Mouse (Mus musculus) erythroid progenitor cell, adult 5-6 weeks (primary cell): ENCODE measurements around the gene Gm14137. TPM values are rescaled to one million over a fixed set of nuclear protein-coding genes. Genes with fewer than 3 reads are reported as not detected.

Experiments
- ATAC-seq: replicated peaks from 2 replicates; pipeline ENCODE4 v1.8.0; 2016; ENCODE audit warnings: moderate number of reproducible peaks, mild to moderate bottlenecking, moderate TSS enrichment, inconsistent platforms; ENCODE audit not compliant: poor library complexity, low FRiP score, severe bottlenecking
- total RNA-seq, 2 experiments: library from RNA; stranded (forward) in 1 of 2; stranded (reverse) in 1 of 2; fragments of 150-400 nt in 1 of 2; fragments of 186-747, 209-891 nt in 1 of 2; gene quantifications; 2 replicates each; pipeline versions ENCODE4 v1.2.3 to v1.2.4; 2015 to 2017; ENCODE audit warnings: low replicate concordance in 2 of 2

Gene Gm14137
- total RNA-seq, 2 experiments from 2014 or later: 0.53 TPM; not detected in 1

DNA sequence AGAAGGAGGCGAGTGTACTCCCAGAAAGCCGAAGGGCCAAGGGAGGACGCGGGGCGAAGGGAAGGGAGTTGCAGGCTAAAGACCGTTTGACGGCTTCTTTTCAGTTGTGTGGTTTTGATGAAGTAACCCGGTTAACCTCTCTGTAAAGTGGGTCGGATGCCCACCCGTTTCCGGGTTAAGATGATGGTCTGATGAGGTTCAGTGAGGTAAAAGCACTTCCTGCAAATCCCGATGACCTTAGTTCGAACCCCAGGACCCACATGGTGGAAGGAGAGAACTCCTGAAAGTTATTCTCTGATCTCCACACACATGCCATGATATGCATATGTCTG, 34.8 kb downstream of the Gm14137 start:
- ATAC-seq: no peak; the same call in 1 of the 2 replicates

Other genes starting within 250 kb of the Gm14137 start
- gene Chst14, start 248.0 kb upstream of the Gm14137 start, total RNA-seq (2015; ENCODE audit: low replicate concordance): not detected in 2 replicates
- gene Chst14, start 248.0 kb upstream of the Gm14137 start, total RNA-seq (2017; ENCODE audit: low replicate concordance): 0.77 TPM in 1 of 2 replicates, not detected in the other
- gene Ccdc32, start 145.1 kb upstream of the Gm14137 start, total RNA-seq (2015; ENCODE audit: low replicate concordance): 4.6 and 7.2 TPM in 2 replicates
- gene Ccdc32, start 145.1 kb upstream of the Gm14137 start, total RNA-seq (2017; ENCODE audit: low replicate concordance): 10.1 and 12.9 TPM in 2 replicates
- 2.1 and 2.5 TPM in 2 replicates for gene Rpusd2, start 139.7 kb upstream of the Gm14137 start, total RNA-seq (2015; ENCODE audit: low replicate concordance)
- gene Rpusd2, start 139.7 kb upstream of the Gm14137 start, total RNA-seq (2017; ENCODE audit: low replicate concordance): 0.61 and 0.90 TPM in 2 replicates
- gene Knl1, start 127.4 kb upstream of the Gm14137 start, total RNA-seq (2015; ENCODE audit: low replicate concordance): 282 and 376 TPM in 2 replicates
- gene Knl1, start 127.4 kb upstream of the Gm14137 start, total RNA-seq (2017; ENCODE audit: low replicate concordance): 418 and 469 TPM in 2 replicates
- gene Rad51, start 61.7 kb upstream of the Gm14137 start, total RNA-seq (2015; ENCODE audit: low replicate concordance): 51.2 and 66.7 TPM in 2 replicates
- 23.8 and 50.4 TPM in 2 replicates for gene Rad51, start 61.7 kb upstream of the Gm14137 start, total RNA-seq (2017; ENCODE audit: low replicate concordance)
- 38.9 and 41.1 TPM in 2 replicates for gene Rmdn3, start 17.5 kb upstream of the Gm14137 start, total RNA-seq (2015; ENCODE audit: low replicate concordance)
- gene Rmdn3, start 17.5 kb upstream of the Gm14137 start, total RNA-seq (2017; ENCODE audit: low replicate concordance): 75.8 and 76.1 TPM in 2 replicates
- not detected in 2 replicates for gene Gchfr, start 6.7 kb upstream of the Gm14137 start, total RNA-seq (2015; ENCODE audit: low replicate concordance)
- gene Gchfr, start 6.7 kb upstream of the Gm14137 start, total RNA-seq (2017; ENCODE audit: low replicate concordance): not detected in 2 replicates
- 5.4 and 17.6 TPM in 2 replicates for gene Zfyve19, start 34.1 kb downstream of the Gm14137 start, total RNA-seq (2015; ENCODE audit: low replicate concordance)
- gene Zfyve19, start 34.1 kb downstream of the Gm14137 start, total RNA-seq (2017; ENCODE audit: low replicate concordance): 5.1 and 12.1 TPM in 2 replicates
- gene Dnajc17, start 34.3 kb downstream of the Gm14137 start, total RNA-seq (2015; ENCODE audit: low replicate concordance): 8.4 and 13.3 TPM in 2 replicates
- gene Dnajc17, start 34.3 kb downstream of the Gm14137 start, total RNA-seq (2017; ENCODE audit: low replicate concordance): 24.7 and 54.9 TPM in 2 replicates
- gene Ppp1r14d, start 55.4 kb downstream of the Gm14137 start, total RNA-seq (2015; ENCODE audit: low replicate concordance): not detected in 2 replicates
- not detected in 2 replicates for gene Ppp1r14d, start 55.4 kb downstream of the Gm14137 start, total RNA-seq (2017; ENCODE audit: low replicate concordance)
- not detected in 2 replicates for gene Spint1, start 62.9 kb downstream of the Gm14137 start, total RNA-seq (2015; ENCODE audit: low replicate concordance)
- gene Spint1, start 62.9 kb downstream of the Gm14137 start, total RNA-seq (2017; ENCODE audit: low replicate concordance): not detected in 2 replicates
- gene Rhov, start 96.8 kb downstream of the Gm14137 start, total RNA-seq (2015; ENCODE audit: low replicate concordance): not detected in 2 replicates
- gene Rhov, start 96.8 kb downstream of the Gm14137 start, total RNA-seq (2017; ENCODE audit: low replicate concordance): not detected in 2 replicates
- 1.1 and 2.1 TPM in 2 replicates for gene Vps18, start 114.2 kb downstream of the Gm14137 start, total RNA-seq (2015; ENCODE audit: low replicate concordance)
- 3.7 and 4.1 TPM in 2 replicates for gene Vps18, start 114.2 kb downstream of the Gm14137 start, total RNA-seq (2017; ENCODE audit: low replicate concordance)
- gene Dll4, start 151.3 kb downstream of the Gm14137 start, total RNA-seq (2015; ENCODE audit: low replicate concordance): not detected in 2 replicates
- gene Dll4, start 151.3 kb downstream of the Gm14137 start, total RNA-seq (2017; ENCODE audit: low replicate concordance): not detected in 2 replicates
- gene Chac1, start 176.7 kb downstream of the Gm14137 start, total RNA-seq (2015; ENCODE audit: low replicate concordance): 4.3 TPM in 1 of 2 replicates, not detected in the other
- gene Chac1, start 176.7 kb downstream of the Gm14137 start, total RNA-seq (2017; ENCODE audit: low replicate concordance): 0.13 TPM in 1 of 2 replicates, not detected in the other